Mouse (Mus musculus): ENCODE data around the gene Usp47.

DNA sequence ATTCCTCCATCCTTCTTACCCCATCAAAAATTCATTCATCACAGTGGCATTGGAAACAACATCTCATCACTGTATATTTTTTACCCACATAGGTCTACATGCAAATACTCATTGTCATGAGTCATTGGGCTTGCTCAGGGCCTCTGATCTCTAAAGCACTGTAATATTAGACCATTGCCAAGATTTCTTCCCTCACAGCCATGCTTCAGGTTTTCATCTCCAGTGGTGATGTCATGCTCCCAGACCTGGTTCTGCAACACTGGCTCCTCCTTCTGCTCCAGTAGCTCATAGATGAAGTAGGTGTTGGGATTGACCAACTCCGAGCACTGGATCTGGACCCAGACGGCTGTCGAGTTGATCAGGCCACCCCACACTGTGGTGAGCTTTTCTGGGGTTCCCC is 38.8 kb upstream of the Usp47 start:
- TF ChIP-seq GATA1 (IDR thresholded peaks at IDR 0.05; ENCODE audit: low read length), result no peak
- TF ChIP-seq TAL1 (IDR thresholded peaks at IDR 0.05; ENCODE audit: low read length), result no peak

Measured in erythroblast, embryonic 14.5 days (primary cell).